Comparison of ENCODE assay signal across 10 mouse cellular contexts in the genomic region with DNA sequence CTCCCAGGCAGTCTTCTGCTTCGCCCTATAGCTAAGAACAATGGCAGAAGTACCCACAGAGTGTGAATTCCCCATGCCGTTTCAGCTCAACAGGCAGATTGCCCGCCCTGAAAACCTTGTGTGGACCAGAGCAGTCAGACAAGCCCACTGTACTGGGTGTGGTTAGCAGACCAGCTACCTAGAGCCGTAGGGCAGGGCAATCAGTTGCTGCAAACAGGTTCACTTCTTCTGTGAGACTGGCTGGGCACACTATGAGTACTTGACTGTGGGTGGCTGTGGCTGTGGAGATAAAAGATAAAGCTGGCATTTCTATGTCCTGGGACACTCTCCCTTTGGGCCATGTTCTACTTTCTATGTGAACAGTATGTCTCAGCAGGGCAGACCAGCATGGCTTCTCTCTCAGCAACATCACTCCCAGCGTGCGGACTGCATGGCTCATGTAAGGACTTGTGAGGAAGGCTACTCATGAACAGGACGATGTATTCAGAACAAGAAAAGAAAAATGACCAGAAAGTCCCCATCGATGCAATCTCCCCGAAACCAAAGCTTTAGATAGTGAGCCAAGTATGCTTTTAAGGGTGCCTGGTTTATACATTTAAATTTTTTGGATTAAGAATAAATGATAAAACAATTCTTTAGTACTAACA. TPM values are rescaled to one million over a fixed set of nuclear protein-coding genes. Genes with fewer than 3 reads are reported as not detected.
DNase-seq lines count a peak whose midpoint lies in the region; ATAC-seq and TF ChIP-seq lines count a peak whose summit lies in the region.
"Had no signal": no experiment of that assay in that cellular context is flagged by ENCODE, and none has a peak within 500 bp of the region (broad histone marks: within the 10 kb centered on the region; RNA-seq: fewer than 3 reads in every experiment).

No protein-coding gene starts in this region.

- no peak for TF ChIP-seq CTCF in layer of hippocampus, adult 2 months (conservative IDR thresholded peaks at IDR 0.05)
- no peak for TF ChIP-seq CTCF in liver, embryonic 14.5 days (IDR thresholded peaks at IDR 0.05; ENCODE audit: low read depth)

- H3K27me3 ChIP-seq in liver, embryonic 14.5 days (ENCODE audit: control insufficient read depth, insufficient read depth, low read length) = no peaks in the 10 kb centered on the region
- no peaks in the 10 kb centered on the region for H3K27me3 ChIP-seq in stomach, embryonic 16.5 days (ENCODE audit: control insufficient read depth, insufficient read depth, low read length)
- no peaks in the 10 kb centered on the region for H3K27me3 ChIP-seq in midbrain, embryonic 14.5 days (ENCODE audit: control insufficient read depth, insufficient read depth, low read length)
- H3K27me3 ChIP-seq: embryonic facial prominence, embryonic 15.5 days had no signal

- DNase-seq in layer of hippocampus, adult 2 months (ENCODE audit: low spot score in 2 of 2) = no peak
- no peak for DNase-seq in layer of hippocampus, postnatal 36 days
- DNase-seq in liver, embryonic 14.5 days (ENCODE audit: low read depth in 3 of 3, low spot score in 3 of 3) = peak; percentile 60 to 66 (median 64)
- no peak for DNase-seq in midbrain, embryonic 14.5 days
- no peak for DNase-seq in lung, postnatal 36 days
- DNase-seq: cerebellum, postnatal 25 days had no signal

- TF ChIP-seq EP300 in liver, embryonic 14.5 days (IDR thresholded peaks at IDR 0.05; ENCODE audit: low read depth) = peak; percentile 39

- peak overlapping the region; percentile 54 for H3K4me2 ChIP-seq in liver, embryonic 14.5 days (ENCODE audit: low read depth)
- H3K4me2 ChIP-seq in stomach, embryonic 16.5 days (ENCODE audit: low read depth, low read length) = no peak overlapping the region
- no peak overlapping the region for H3K4me2 ChIP-seq in midbrain, embryonic 14.5 days (ENCODE audit: low read length)
- H3K4me2 ChIP-seq: embryonic facial prominence, embryonic 15.5 days had no signal

- peaks cover 56 to 59% of the 10 kb centered on the region in 2 experiments for H3K4me1 ChIP-seq in liver, embryonic 14.5 days (replicated peaks; ENCODE audit: control insufficient read depth in 2 of 2, insufficient read depth in 2 of 2, low read length in 1 of 2)
- H3K4me1 ChIP-seq in stomach, embryonic 16.5 days (ENCODE audit: control insufficient read depth, insufficient read depth, low read length) = peaks cover 9% of the 10 kb centered on the region
- H3K4me1 ChIP-seq in midbrain, embryonic 14.5 days (ENCODE audit: control insufficient read depth, insufficient read depth, low read length) = 0 out of 2 replicates have a peak, but pooled peaks cover 2% of the 10 kb centered on the region
- H3K4me1 ChIP-seq: embryonic facial prominence, embryonic 15.5 days had no signal

- peak overlapping the region; percentile 19 for H3K9ac ChIP-seq in liver, embryonic 14.5 days (replicated peaks)
- no peak overlapping the region for H3K9ac ChIP-seq in stomach, embryonic 16.5 days (ENCODE audit: low read length)
- no peak overlapping the region for H3K9ac ChIP-seq in midbrain, embryonic 14.5 days (replicated peaks; ENCODE audit: low read length)
- H3K9ac ChIP-seq: embryonic facial prominence, embryonic 15.5 days had no signal

- H3K9me3 ChIP-seq in liver, embryonic 14.5 days (ENCODE audit: control insufficient read depth, low read length) = no peaks in the 10 kb centered on the region
- no peaks in the 10 kb centered on the region for H3K9me3 ChIP-seq in stomach, embryonic 16.5 days (replicated peaks; ENCODE audit: control insufficient read depth, low read length)
- no peaks in the 10 kb centered on the region for H3K9me3 ChIP-seq in midbrain, embryonic 14.5 days (ENCODE audit: control insufficient read depth, low read length)
- H3K9me3 ChIP-seq: embryonic facial prominence, embryonic 15.5 days had no signal

- no peak overlapping the region for H3K4me3 ChIP-seq in layer of hippocampus, adult 2 months
- H3K4me3 ChIP-seq in liver, embryonic 14.5 days (ENCODE audit: insufficient read depth in 1 of 2, low read depth in 2 of 2, low read length in 2 of 2) = no peak overlapping the region
- no peak overlapping the region for H3K4me3 ChIP-seq in stomach, embryonic 16.5 days (replicated peaks; ENCODE audit: low read length)
- no peak overlapping the region for H3K4me3 ChIP-seq in midbrain, embryonic 14.5 days (replicated peaks; ENCODE audit: low read depth, low read length)
- H3K4me3 ChIP-seq: embryonic facial prominence, embryonic 15.5 days had no signal

- 45% methylated on average over 9 of the region's 9 CpGs for WGBS in liver, embryonic 14.5 days (ENCODE audit: insufficient replicate concordance)
- WGBS in stomach, embryonic 16.5 days = 58% methylated on average over 9 of the region's 9 CpGs
- WGBS in midbrain, embryonic 14.5 days = 80% methylated on average over 9 of the region's 9 CpGs

- peaks cover 5% of the 10 kb centered on the region; the same call in 1 of the 2 replicates for H3K36me3 ChIP-seq in liver, embryonic 14.5 days (replicated peaks; ENCODE audit: control insufficient read depth, insufficient read depth, low read depth)
- H3K36me3 ChIP-seq in stomach, embryonic 16.5 days (ENCODE audit: control insufficient read depth, insufficient read depth, low read length) = no peaks in the 10 kb centered on the region
- no peaks in the 10 kb centered on the region for H3K36me3 ChIP-seq in midbrain, embryonic 14.5 days (ENCODE audit: control insufficient read depth, insufficient read depth, low read length)
- H3K36me3 ChIP-seq: embryonic facial prominence, embryonic 15.5 days had no signal

- peak overlapping the region; percentile 15 for H3K27ac ChIP-seq in layer of hippocampus, adult 2 months
- peak overlapping the region; percentile 64 for H3K27ac ChIP-seq in liver, embryonic 14.5 days
- peak overlapping the region; percentile 70 for H3K27ac ChIP-seq in stomach, embryonic 16.5 days (ENCODE audit: low read length)
- no peak overlapping the region for H3K27ac ChIP-seq in midbrain, embryonic 14.5 days (replicated peaks; ENCODE audit: low read depth, low read length)
- H3K27ac ChIP-seq: embryonic facial prominence, embryonic 15.5 days had no signal

- ATAC-seq in common myeloid progenitor, adult 5-6 weeks (replicated peaks; ENCODE audit: low read depth, poor library complexity, severe bottlenecking) = peak; percentile 50; the same call in 1 of the 2 replicates
- ATAC-seq in liver, embryonic 14.5 days (ENCODE audit: insufficient read depth) = peak; percentile 92
- ATAC-seq in stomach, embryonic 16.5 days (ENCODE audit: insufficient read depth, low FRiP score) = peak; percentile 87
- no peak for ATAC-seq in midbrain, embryonic 14.5 days (ENCODE audit: low FRiP score, low TSS enrichment)

RNA-seq across cellular contexts. Expression of gene Rffl, which starts 15.6 kb away (rescaled TPM):
- 10 to 100 TPM in 1 of 2 experiments, 1 to 10 TPM in 1; 9.5 to 10.9 TPM for total RNA-seq in layer of hippocampus, adult 2 months (2021)
- total RNA-seq in layer of hippocampus, postnatal 36 days (2021) = 10 to 100 TPM; 10.7 to 11.7 TPM
- 12.5 and 14.4 TPM in 2 replicates for total RNA-seq in common myeloid progenitor, adult 5-6 weeks (2017)
- polyA plus RNA-seq in liver, embryonic 14.5 days (2012; rRNA removed) = 12.6 and 12.9 TPM in 2 replicates
- 19.0 and 20.6 TPM in 2 replicates for polyA plus RNA-seq in liver, embryonic 14.5 days (2014; fragmentation: Nextera tagmentation; extraction: Ambion mirVana)
- polyA plus RNA-seq in stomach, embryonic 16.5 days (2015; fragmentation: Nextera tagmentation; extraction: Ambion mirVana) = 21.9 and 23.8 TPM in 2 replicates
- 2.6 and 4.2 TPM in 2 replicates for polyA plus RNA-seq in midbrain, embryonic 14.5 days (2014; fragmentation: Nextera tagmentation; extraction: Ambion mirVana)

RNA-seq across cellular contexts. Expression of gene Rad51d, which starts 35.0 kb away (rescaled TPM):
- 10 to 100 TPM; 15.1 to 16.4 TPM for total RNA-seq in layer of hippocampus, adult 2 months (2021)
- total RNA-seq in layer of hippocampus, postnatal 36 days (2021) = 10 to 100 TPM; 14.1 to 15.7 TPM
- total RNA-seq in common myeloid progenitor, adult 5-6 weeks (2017) = 15.7 and 16.0 TPM in 2 replicates
- polyA plus RNA-seq in liver, embryonic 14.5 days (2012; rRNA removed) = 2.8 and 3.5 TPM in 2 replicates
- polyA plus RNA-seq in liver, embryonic 14.5 days (2014; fragmentation: Nextera tagmentation; extraction: Ambion mirVana) = 5.8 and 6.8 TPM in 2 replicates
- polyA plus RNA-seq in stomach, embryonic 16.5 days (2015; fragmentation: Nextera tagmentation; extraction: Ambion mirVana) = 12.5 and 12.8 TPM in 2 replicates
- polyA plus RNA-seq in midbrain, embryonic 14.5 days (2014; fragmentation: Nextera tagmentation; extraction: Ambion mirVana) = 11.4 and 17.2 TPM in 2 replicates

RNA-seq across cellular contexts. Expression of gene Fndc8, which starts 36.5 kb away (rescaled TPM):
- total RNA-seq in layer of hippocampus, adult 2 months (2021) = not detected
- not detected for total RNA-seq in layer of hippocampus, postnatal 36 days (2021)
- not detected in 2 replicates for total RNA-seq in common myeloid progenitor, adult 5-6 weeks (2017)
- polyA plus RNA-seq in liver, embryonic 14.5 days (2012; rRNA removed) = 0.07 and 0.09 TPM in 2 replicates
- polyA plus RNA-seq in liver, embryonic 14.5 days (2014; fragmentation: Nextera tagmentation; extraction: Ambion mirVana) = 0.04 and 0.18 TPM in 2 replicates
- 0.22 TPM in 1 of 2 replicates, not detected in the other for polyA plus RNA-seq in stomach, embryonic 16.5 days (2015; fragmentation: Nextera tagmentation; extraction: Ambion mirVana)
- polyA plus RNA-seq in midbrain, embryonic 14.5 days (2014; fragmentation: Nextera tagmentation; extraction: Ambion mirVana) = 0.30 and 0.38 TPM in 2 replicates
- total RNA-seq: gastrocnemius, postnatal 14 days had no signal

RNA-seq across cellular contexts. Expression of gene Nle1, which starts 52.8 kb away (rescaled TPM):
- 10 to 100 TPM; 46.0 to 48.8 TPM for total RNA-seq in layer of hippocampus, adult 2 months (2021)
- 10 to 100 TPM; 44.6 to 49.0 TPM for total RNA-seq in layer of hippocampus, postnatal 36 days (2021)
- 18.5 and 23.2 TPM in 2 replicates for total RNA-seq in common myeloid progenitor, adult 5-6 weeks (2017)
- polyA plus RNA-seq in liver, embryonic 14.5 days (2012; rRNA removed) = 26.1 and 27.2 TPM in 2 replicates
- 11.9 and 13.8 TPM in 2 replicates for polyA plus RNA-seq in liver, embryonic 14.5 days (2014; fragmentation: Nextera tagmentation; extraction: Ambion mirVana)
- polyA plus RNA-seq in stomach, embryonic 16.5 days (2015; fragmentation: Nextera tagmentation; extraction: Ambion mirVana) = 28.5 and 33.8 TPM in 2 replicates
- polyA plus RNA-seq in midbrain, embryonic 14.5 days (2014; fragmentation: Nextera tagmentation; extraction: Ambion mirVana) = 24.8 and 28.0 TPM in 2 replicates

RNA-seq across cellular contexts. Expression of gene Unc45b, which starts 54.9 kb away (rescaled TPM):
- total RNA-seq in layer of hippocampus, adult 2 months (2021) = 1 to 10 TPM in 1 of 2 experiments, under 1 TPM in 1; 0.66 to 1.4 TPM
- total RNA-seq in layer of hippocampus, postnatal 36 days (2021) = 1 to 10 TPM; 1.6 to 2.3 TPM
- not detected in 2 replicates for total RNA-seq in common myeloid progenitor, adult 5-6 weeks (2017)
- polyA plus RNA-seq in liver, embryonic 14.5 days (2012; rRNA removed) = 0.21 and 0.45 TPM in 2 replicates
- polyA plus RNA-seq in liver, embryonic 14.5 days (2014; fragmentation: Nextera tagmentation; extraction: Ambion mirVana) = 0.57 and 0.95 TPM in 2 replicates
- 1.3 and 10.6 TPM in 2 replicates for polyA plus RNA-seq in stomach, embryonic 16.5 days (2015; fragmentation: Nextera tagmentation; extraction: Ambion mirVana)
- polyA plus RNA-seq in midbrain, embryonic 14.5 days (2014; fragmentation: Nextera tagmentation; extraction: Ambion mirVana) = 0.32 and 0.84 TPM in 2 replicates

Comparison
In these comparisons a context has a peak if more than half of its experiments do, and no peak if none do; other contexts are left out.
1. DNase-seq: peak in liver, embryonic 14.5 days (3 of 3); none in layer of hippocampus, adult 2 months (0 of 2), layer of hippocampus, postnatal 36 days (0 of 2), midbrain, embryonic 14.5 days (single experiment) and lung, postnatal 36 days (single experiment).